Mouse (Mus musculus): Measurements from ENCODE around the gene Ndufa11.

Gene Ndufa11

DNA sequence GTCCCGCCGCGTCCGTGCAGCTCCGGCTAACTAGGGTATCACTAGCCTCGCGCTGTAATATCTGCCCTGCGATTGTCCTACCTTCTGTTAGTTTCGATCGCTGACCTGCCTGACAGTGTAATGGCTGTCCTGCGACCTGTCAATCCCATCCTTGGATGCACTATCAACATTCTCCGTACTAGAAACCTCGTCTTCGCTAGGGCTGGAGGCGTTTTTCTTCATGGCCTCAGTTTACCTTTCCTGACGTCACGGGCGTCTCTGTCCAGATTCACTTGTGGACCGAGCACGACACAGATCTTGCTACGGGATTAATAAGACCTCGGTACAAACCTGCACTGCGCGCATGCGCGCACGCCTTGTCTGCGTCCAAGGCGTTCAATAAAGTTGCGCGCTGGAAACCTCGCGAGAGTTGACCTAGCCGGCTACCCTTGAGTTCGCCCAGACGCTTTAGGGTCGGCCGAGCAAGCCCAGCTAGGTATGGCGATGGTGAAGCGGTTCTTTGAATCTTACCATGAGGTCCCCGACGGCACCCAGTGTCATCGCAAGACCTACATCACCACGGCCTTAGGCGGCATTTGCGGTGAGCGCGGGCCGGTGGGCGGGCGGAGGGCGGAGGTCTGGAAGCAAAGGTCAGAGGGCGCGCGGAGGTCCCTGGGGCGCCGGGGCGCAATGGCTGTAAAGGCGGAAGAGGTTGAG is at the start of gene Ndufa11, which contains the start of gene Vmac:
Gene Ndufa11 (plus strand): TSS at position 405 of the 696 bp plus-strand sequence.
Gene Vmac (minus strand): TSS at position 660 of the 696 bp plus-strand sequence.
- WGBS, result under 1% methylated on average over 59 of the region's 59 CpGs

DNA sequence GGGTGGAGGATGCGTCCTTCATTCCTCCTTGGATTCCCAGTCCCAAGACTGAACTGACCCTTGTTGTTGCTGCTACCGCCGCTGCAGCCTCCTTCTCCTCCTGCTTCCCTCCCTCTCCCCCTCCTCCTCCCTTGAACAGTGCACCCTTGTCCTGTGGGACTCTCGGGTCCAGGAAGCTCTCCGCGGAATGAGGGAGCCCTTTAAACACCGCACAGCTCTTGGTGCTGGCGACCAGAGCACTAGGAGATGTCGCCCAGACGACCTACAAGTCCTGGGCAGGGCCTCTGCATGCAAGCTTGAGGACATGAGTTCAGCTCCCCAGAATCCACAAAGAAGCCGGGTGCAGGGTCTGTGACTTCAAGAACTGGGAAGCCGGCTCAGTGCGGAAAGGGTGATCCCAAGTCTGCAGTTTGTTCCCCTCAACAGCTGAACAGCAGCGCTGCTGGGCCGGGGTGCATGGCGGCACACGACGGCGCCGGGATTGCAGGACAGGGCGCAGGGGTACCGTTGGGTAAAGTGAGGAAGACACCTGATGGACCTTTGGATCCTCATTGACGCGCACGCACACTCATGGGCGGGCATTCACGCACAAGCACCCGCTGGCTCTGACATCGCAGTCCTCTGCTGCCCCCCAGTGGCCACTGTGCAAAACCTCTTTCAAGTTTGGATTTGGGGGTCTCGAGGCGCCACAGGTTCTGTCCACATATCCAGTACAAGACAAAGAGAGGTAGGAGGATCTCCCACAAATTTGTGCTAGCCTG is 49.0 kb upstream of the Ndufa11 start:
- 3% methylated on average over 31 of the region's 31 CpGs for WGBS

DNA sequence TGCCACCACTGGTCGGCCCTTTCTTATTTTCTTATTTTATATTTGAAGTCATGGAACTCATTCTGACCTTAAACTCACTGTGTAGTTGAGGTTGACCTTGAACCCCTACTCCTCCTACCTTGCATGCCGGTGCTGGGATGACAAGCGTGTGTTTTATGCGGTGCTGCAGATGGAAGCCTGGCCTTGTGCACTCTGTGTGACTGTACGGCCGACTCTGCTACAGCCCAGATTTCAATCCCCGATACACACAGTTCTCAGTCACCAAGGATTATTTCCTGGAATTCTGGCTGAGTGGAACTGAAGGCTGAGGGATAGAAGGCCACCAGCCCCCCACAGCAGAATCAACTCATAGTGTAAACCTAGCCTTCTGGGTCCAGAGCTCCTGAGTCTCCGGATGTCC is 47.8 kb upstream of the Ndufa11 start:
- 92% methylated on average over 8 of the region's 8 CpGs for WGBS

DNA sequence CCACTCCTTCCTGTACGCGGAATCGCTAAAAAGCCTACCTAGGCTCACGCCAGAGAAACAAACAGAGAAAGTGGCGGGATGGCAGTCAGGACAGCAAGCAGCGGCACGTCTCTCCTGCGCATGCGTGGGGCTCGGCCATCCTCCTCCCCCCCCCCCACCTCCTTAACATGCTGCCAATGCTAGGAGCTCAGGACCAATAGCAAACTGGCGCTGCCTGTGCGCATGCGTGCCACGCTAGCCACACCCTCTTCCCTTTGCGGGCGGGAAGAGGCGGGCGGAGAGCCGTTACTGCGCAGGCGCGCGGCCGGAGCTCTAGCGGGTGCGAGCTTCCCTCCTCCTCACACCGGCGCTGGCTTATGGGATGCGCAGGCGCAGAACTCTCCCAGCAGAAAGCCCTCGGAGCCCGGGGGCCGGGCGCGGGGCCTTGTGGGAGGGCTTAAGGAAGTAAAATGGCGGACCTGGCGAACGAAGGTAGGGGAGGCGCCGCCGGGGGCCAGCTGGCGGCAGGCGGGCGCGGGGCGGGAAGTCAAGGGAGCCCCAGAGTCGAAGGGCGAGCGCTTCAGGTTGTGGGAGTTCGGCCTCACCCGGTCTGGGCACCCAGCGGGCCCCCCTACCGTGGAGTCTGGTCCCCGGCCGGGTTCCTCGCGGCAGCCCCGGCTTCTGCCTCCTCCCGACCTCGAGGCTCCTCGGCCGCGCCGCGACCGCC is 44.5 kb upstream of the Ndufa11 start, which contains the start of gene Ranbp3:
Gene Ranbp3 (plus strand): TSS at position 354 of the 706 bp plus-strand sequence.
- 1% methylated on average over 63 of the region's 66 CpGs for WGBS

DNA sequence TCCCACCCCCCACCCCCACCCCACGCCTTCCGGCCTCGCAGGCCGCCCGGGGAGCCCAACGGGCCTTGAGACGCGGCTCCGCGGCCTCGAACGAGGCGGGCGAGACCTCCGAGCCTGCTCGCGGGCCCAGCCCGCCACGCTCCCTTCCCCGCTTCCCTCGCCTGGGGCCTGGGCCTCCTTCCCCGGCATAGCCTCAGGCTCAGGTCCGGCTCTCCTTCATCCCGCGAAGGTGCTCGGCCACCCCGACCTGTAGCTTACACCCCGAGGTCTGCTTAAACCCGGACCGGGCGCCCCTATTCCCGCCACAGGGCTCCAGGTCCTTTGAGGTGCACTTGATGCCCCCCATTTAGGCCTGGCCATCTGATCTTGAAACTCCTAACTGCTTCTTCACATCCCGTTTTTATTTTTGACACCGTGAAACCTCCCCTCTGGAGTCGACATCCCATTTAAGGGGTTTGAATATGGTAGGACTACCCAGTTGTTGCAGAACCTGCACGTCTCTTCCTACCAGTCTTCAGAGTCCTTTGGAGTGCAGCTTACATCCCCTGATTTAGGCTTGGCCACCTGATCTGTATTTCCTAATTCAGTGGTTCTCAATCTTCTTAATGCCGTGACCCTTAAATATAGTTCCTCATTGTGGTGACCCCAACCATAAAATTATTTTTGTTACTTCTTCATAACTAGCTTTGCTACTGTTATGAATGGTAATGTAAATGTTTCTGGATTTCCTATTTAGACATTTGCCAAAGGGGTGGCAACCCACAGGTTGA is 43.7 kb upstream of the Ndufa11 start:
- under 1% methylated on average over 37 of the region's 37 CpGs for WGBS

DNA sequence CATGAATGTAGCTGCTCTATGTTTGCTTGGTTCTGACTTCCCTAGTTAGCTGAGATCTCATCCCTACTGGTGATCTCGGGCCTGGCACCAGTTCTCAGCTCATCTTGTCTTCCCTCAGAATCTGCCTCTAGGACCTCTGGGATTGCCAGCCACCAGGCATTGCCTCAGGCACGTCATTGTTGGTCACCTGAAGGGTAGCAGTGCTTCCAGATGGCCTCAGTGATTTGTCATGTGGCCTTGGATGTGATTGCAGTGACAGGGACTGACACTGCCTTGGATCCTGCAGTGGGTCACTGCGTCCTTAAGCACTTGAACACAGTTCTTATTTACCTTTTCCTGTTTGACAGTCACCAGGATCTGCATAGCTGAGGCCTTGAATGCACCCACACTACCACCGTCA is 35.8 kb upstream of the Ndufa11 start:
- WGBS, result 59% methylated on average over 4 of the region's 4 CpGs

DNA sequence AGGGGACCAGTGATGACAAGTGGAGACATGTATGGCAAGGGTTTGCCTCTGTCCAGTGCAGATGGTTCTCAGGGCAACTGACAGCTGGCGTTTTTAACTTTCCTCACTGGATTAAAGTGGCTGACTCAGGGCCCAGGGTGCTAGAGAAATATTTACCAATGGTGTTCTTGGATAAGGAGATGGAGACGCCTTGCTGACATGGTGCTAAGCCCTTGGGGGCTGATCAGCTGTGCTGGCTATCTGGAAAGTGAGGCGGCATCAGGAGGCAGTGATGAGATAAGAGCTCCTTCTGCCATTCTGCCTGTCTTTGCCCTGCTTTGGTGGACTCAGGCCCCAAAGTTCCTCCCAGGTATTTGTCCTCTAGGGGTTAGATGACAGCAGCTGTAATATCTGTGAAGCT is 34.7 kb upstream of the Ndufa11 start:
- WGBS, result 75% methylated on average over 3 of the region's 3 CpGs

DNA sequence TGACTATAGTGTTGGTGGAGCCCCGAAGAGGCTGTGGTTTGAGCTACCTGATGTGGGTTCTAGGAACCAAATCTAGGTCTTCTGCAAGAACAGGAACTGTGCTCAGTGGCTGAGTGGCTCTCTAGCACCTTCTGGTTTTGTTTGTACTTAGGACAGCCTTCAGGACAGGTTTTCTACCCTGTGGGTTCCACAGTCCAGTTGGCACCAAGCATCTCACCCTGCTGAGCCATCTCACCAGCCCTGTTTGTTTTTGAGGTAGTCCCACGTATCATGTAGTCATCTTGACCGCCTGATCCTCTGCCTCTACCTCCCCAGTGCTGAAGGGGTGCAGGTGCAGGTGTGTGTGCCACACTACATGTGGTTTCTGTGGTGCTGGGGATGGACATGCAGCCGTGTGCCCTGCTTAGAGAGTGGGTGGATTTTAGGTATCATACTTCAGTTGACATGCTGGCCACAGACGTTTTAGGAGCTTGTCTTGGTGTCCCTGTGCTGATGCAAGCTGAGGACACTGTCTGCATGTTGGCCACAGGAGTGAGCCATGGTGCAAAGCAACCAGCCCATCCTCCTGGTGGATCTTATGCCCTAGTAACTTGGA is 33.9 kb upstream of the Ndufa11 start:
- WGBS, result 75% methylated on average over 5 of the region's 5 CpGs

DNA sequence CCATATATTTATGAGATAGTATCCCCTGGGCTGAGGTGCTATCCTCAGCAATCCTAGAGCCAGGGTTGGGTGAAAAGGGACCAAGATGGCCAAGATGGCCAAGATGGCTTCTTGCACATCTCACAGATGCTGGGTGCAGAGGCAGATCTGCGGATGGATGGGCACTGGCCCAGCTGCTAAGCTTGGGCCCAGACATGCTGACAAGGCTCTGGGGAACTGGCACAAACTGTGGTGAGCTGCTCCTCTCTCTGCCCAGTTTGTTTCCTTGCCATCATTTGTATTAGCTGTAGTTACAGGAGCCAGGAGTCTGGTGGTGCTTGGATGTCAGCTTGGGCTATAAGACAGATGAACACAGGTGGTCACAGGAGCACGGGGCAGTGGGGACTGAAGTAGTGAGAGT is 32.9 kb upstream of the Ndufa11 start:
- 55% methylated on average over 2 of the region's 2 CpGs for WGBS

DNA sequence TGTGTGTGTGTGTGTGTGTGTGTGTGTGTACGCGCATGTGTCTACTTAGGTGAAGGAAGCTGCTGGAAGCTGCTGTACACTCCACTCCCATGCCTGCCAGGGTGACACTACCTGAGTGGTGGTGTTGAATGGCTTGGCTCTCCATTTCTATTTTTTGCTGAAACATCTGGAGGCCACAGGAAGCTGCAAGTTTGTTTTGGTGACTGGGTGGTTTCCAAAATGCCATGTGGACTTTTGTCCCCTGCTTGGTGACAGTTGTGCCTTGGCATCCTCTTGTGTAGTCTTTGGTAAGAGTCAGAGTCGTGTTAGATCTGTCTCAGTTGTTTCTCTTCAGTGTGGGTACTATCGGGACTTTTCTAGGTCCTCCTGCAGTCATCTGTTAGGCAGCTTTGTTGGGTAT is 30.8 kb upstream of the Ndufa11 start:
- 75% methylated on average over 4 of the region's 4 CpGs for WGBS

DNA sequence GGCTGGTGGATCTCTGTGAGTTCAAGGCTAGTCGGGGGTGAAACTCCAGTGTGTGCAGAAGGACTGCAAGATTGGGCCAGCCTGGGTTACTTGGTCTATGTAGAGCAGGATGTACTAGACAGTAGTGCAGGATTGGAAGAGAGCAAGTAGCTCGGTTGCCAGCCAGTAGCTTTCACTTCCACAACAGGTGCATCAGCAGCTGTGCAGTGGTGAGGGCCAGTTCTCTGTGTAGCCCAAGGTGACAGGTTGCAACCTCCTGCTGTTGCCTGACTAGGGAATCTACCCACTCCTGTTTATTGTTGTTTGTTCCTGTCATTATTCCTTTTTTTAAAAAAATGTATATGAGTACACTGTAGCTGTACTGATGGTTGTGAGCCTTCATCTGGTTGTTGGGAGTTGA is 28.9 kb upstream of the Ndufa11 start:
- 89% methylated on average over 2 of the region's 2 CpGs for WGBS

DNA sequence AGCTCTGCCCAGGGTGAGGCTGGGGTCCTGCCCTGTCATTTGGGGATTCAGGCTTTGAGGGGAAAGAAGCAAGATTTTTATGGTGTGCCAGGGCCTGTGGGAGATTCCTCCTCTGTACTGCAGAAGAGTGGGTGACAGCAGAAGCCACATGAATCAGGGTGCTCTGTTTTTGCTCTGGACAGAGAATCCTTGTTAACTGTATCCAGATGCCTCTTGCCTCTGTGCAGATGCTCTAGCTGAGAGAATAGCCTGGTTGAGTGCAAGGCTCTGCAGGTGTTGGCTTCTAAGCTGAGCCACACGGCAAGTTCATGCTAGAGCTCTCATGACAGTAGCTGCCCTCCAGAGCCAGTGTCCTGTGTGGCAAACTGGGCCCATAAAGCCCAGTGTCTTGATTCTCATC is 24.2 kb upstream of the Ndufa11 start:
- 33% methylated on average over 1 of the region's 1 CpGs for WGBS

DNA sequence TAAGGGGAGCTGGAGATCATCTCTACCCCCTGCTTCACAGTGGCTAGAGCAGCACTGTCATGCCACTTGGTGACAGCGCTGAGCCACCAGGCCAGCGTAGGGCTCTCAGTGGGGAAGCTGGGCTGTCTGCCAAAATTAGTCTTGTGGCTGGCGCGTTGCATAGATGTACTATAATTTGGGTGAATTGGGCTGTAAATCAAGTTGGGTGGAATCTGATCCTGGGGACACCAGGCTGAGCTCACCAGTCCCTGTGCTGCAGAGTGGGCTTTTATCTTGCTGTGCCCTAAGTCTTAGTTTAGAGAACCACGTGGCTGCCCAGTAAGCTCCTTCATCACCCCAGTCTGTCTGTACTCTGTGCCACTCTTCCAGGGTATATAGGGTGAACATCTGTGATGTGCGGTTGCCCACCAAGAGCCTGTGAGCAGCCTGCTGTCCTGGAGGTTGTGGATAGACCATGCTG is 23.7 kb upstream of the Ndufa11 start:
- WGBS, result 12% methylated on average over 6 of the region's 6 CpGs

DNA sequence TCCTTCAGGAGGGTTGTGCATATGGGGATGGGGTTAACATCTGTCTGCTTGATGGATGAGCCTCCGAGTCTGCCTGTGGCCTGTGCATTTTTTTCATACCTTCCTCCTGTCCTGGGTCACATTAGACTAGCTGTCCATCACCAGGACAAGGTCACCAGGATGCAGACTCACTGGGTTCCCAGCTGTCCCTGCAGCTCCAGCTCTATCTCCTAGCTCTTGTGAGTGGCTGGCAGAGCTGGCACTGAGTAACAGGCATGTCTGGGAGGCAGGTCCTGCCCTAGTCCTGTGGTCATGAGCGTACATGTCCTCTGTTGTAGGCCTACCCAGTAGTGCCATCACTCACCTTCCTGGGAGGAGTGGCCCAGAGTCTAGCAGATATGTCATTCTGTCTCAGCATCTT is 17.1 kb upstream of the Ndufa11 start:
- 87% methylated on average over 2 of the region's 2 CpGs for WGBS

DNA sequence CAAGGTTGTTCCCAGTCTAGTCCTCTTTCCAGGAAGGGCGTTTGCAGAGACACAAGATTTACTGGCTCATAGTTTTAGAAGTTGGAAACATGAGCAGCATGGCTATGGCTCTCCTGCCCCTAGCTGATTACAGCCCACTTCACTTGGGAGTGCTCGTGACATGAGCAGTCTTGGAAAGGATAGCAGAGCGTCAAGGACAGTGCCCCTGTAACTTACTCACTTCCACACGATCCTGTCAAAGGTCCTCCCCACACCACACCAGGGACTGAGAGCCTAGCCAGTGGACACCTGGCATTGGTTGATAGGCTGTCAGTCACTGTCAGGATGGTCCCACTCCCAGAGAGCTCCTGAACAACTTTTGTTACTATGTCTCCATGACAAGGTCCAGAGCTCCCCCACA is 14.5 kb upstream of the Ndufa11 start:
- 83% methylated on average over 4 of the region's 4 CpGs for WGBS

DNA sequence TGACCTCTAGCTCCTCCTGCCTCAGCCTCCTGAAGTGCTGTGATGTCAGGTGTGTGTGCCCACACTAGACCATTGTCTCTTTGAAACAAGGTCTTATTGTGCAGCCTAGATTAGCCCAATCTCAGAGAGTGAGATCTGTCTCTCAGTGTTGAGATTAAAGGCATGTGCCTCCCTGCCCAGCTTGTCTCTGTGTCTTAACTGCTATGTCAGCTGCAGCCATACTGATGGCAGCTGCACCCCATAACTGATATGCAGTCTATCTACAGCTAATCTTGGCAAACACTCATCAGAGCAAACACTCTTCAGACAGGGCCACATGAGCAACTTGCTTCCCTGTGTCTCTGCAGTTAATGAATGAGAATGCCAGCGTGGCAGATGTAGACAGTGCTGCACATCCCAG is 11.1 kb upstream of the Ndufa11 start:
- 100% methylated on average over 1 of the region's 1 CpGs for WGBS

DNA sequence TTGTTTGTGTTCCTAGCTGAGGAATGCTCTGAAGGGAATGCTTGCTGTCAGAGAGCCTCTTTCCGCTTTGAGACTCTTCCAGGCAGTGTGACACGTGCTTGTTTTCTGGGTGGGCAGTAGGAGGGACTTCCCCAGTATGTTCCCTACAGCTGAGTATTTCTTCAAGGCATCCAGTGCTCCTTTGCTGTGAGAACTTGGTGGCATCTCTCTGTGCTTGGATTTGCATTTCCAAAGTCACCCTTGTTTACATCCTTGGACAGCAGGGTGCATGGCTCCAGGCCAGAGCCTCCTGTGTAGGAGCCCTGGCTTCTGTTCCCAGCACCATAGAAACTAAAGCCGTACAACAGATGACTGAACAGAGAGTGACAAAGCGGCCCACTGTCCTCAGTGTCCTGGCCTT is 8.9 kb upstream of the Ndufa11 start:
- 51% methylated on average over 4 of the region's 4 CpGs for WGBS

DNA sequence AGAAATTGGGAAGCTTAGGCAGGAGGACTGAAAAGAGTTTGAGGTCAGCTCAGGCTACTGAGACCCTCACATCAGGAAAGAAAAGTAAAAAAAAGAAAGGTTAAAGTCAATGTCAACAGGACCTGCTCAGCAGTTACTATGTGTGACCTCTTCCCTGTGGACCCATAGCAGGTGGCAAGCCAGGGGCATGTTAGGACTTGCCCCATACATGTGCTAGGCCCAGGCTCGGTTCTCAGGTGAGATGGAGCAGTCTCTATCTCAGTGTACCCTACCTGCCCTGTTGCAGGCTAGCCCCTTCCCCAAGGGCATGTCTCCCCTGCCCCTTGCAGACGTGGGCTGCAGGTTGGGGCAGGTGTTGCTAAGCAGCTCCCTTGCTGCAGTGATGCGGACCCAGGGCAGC is 7.9 kb upstream of the Ndufa11 start:
- 85% methylated on average over 3 of the region's 3 CpGs for whole genome bisulfite sequencing

DNA sequence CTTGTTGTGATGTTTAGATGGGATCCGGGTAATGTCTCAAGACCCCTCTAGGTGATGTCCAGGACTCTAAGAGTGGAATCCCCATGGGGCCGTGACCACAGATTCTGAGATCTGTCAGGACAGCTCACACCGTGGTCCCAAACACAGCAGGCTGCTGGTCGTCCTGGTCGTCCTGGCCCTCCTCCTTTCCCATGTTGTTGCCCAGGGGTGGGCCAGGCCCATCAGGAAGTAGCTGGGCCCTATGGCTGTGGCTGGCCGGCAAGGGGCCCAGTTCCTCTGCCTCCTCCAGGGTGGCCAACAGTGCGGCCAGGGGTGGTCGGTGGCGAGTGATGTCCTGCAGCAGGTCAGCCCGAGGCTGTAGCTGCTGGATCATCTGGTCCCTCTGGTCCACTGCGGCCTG is 2.2 kb upstream of the Ndufa11 start:
- WGBS, result 71% methylated on average over 11 of the region's 11 CpGs

DNA sequence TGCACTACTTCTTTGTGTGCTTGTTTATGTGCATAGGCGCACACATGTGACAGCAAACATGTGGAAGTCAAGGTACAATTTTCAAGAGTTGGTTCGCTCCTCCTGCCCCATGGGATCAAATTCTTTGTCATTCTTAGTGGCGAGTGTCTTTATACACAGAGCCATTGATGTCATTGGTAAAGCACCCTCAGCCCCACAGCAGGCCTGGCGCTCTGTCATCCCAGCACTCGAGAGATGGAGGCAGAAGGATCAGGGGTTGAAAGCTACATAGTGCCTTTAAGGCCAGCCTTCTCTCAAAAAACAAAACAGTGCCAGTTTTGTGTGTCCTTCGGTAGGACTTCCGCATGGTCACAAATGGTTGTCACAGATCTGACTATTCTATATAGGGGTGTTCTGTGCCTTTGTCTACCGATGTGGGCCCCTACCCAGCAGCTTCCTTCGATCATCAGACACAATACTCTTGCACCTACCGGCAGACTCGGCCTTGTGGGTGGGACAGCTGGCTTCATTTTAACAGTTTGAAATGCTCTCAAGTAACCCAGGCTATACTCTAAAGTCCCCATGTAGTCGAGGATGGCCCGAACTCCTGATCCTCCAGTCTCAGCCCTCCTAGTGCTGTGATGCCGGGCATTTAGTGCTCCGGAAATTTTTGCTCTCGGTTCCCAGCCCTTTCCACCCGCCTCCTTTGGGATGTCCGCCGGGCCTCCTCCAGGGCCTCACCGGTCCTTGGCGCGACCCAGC is 1.5 kb upstream of the Ndufa11 start:
- 18% methylated on average over 22 of the region's 22 CpGs for WGBS
